Mouse (Mus musculus): ENCODE data around the gene Ifrd2. TPM values are rescaled to one million over a fixed set of nuclear protein-coding genes. Genes with fewer than 3 reads are reported as not detected.
A peak's percentile ranks its signal among the peaks of the same experiment; 100 is the strongest.

Gene Ifrd2
- polyA plus RNA-seq, 1 experiment from 2014 or later = 14.4 TPM

DNA sequence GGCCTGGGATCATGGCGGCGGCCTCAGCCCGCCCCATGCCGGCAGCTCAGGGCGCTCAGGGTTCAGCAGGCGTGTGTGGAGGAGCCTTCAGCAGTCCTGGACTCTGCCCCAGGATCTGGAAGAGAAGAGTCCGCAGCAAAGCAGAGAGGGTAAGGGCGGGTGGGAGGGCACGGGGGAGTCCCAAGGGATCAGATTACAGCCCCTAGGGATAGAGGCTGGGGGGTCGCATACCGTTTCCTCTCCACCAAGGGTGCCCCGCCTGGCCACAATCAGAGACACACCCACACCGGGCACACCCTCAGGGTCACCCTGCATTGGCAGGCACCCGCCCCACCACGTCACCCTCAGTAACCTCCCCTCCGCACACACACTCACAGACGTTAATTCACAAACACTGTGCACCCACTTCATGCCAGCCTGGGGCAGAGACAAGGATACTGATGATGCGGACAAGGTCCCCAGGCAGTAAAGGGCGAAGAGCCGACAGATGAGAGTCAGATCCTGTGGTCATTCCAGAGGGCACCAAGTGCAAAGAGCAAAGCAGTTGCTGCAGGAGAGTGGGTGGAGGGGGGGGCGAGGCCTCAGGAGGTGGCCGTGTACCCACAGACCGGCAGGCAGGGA is 17.7 kb downstream of the Ifrd2 start:
- H3K4me3 ChIP-seq (replicated peaks) = no peak overlapping the region
- no peaks in the 10 kb centered on the region for H3K27me3 ChIP-seq (replicated peaks)
- H3K4me1 ChIP-seq = peaks cover 37% of the 10 kb centered on the region
- no peak for ATAC-seq (ENCODE audit: low FRiP score)
- H3K27ac ChIP-seq (replicated peaks) = no peak overlapping the region
- no peak overlapping the region for H3K9ac ChIP-seq (replicated peaks)
- peak overlapping the region; percentile 41 for H3K4me2 ChIP-seq
- H3K36me3 ChIP-seq = no peaks in the 10 kb centered on the region
- WGBS = 38% methylated on average over 23 of the region's 23 CpGs
- H3K9me3 ChIP-seq (replicated peaks) = no peaks in the 10 kb centered on the region

GRCm38 (mm10) chr9:107606591-107606990 is 19.1 kb downstream of the Ifrd2 start:
- 22% methylated on average over 9 of the region's 9 CpGs for WGBS

GRCm38 (mm10) chr9:107607036-107607435 is 19.6 kb downstream of the Ifrd2 start:
- no peak overlapping the region for H3K27ac ChIP-seq (replicated peaks)
- no peak for ATAC-seq (ENCODE audit: low FRiP score)
- no peaks in the 10 kb centered on the region for H3K36me3 ChIP-seq
- no peaks in the 10 kb centered on the region for H3K27me3 ChIP-seq (replicated peaks)
- H3K4me1 ChIP-seq = peaks cover 42% of the 10 kb centered on the region
- H3K9me3 ChIP-seq (replicated peaks) = no peaks in the 10 kb centered on the region
- no peak overlapping the region for H3K9ac ChIP-seq (replicated peaks)
- H3K4me2 ChIP-seq = peak overlapping the region; percentile 22; the same call in 1 of the 2 replicates
- 52% methylated on average over 2 of the region's 2 CpGs for WGBS
- H3K4me3 ChIP-seq (replicated peaks) = no peak overlapping the region

More at GRCm38 (mm10) chr9:107606591-107606990, 19.1 kb downstream of the Ifrd2 start:
- Histone ChIP-seq H3K4me2 (peak overlapping the region; percentile 22; the same call in 1 of the 2 replicates), H3K36me3 (no peaks in the 10 kb centered on the region), H3K4me1 (peaks cover 41% of the 10 kb centered on the region), H3K27me3 (replicated peaks) (no peaks in the 10 kb centered on the region), H3K9me3 (replicated peaks) (no peaks in the 10 kb centered on the region), H3K27ac (replicated peaks) (no peak overlapping the region), H3K9ac (replicated peaks) (no peak overlapping the region), H3K4me3 (replicated peaks) (no peak overlapping the region)
- ATAC-seq (ENCODE audit: low FRiP score) = no peak

DNA sequence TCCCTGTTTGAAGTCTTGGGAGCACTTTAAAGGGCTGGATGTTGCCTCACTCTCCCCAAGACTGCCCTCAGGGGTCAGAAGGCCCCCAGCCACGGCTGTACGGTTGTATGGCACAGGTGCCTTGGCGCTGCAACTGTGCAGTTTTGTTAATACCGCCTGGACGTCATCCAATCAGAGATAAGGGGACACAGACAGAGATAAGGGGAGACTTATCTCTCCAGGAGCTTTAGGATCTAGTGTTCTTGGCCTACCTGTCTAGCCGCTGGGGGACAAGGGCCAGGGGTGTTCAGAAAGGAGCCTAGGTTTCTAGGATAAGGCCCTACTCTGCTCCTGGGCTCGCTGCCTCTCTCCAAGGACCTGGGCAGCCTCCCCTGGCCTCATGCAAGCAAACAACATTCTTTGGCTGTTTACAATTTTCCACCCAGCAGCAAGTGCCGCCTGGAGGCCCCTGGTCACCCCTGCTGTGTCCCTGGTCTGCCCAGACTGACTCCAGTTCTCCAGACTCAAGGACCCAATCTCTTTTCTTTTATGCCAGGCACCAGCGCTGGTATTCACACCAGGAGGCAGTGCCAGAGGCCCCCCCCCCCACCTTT is 20.3 kb downstream of the Ifrd2 start:
- Histone ChIP-seq H3K9me3 (replicated peaks) (no peaks in the 10 kb centered on the region), H3K27me3 (replicated peaks) (no peaks in the 10 kb centered on the region), H3K9ac (replicated peaks) (no peak overlapping the region), H3K4me3 (replicated peaks) (no peak overlapping the region), H3K4me1 (peaks cover 42% of the 10 kb centered on the region), H3K36me3 (no peaks in the 10 kb centered on the region), H3K27ac (replicated peaks) (no peak overlapping the region), H3K4me2 (no peak overlapping the region)
- WGBS = 61% methylated on average over 9 of the region's 9 CpGs
- no peak for ATAC-seq (ENCODE audit: low FRiP score)

DNA sequence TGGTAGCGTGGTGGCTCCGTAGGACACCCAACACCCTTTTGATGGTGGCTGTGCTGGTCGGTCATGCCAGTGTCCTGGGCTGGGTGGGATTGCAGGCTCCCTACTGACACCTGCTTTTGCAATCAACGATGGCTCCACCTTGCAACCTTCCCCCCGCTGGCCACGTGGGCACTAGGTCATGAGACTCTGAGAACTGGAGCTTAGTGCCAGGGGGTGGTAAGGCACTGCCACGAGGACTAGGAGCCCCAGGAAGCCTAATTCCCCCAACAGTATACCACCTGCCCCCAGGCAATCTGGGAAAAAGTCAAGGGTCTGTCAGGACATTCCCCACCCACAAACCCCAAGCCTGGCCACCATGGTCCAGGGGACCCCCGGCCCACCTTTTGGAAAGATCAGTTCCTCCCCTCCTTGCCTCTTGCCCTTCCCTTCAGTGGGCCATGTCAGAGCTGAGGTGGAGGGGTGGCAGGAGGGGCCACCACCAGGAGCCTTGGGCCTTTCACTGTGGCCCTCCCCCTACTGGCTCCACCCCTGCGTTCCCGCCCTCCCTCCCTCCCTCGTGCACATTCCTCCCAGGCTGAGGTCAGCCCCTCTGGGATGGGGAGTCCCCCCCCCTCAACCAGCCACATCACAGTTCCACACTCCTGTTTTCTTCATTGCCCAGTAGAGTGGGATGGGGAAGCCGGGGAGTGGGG is 21.4 kb downstream of the Ifrd2 start, which contains the start of gene Sema3b:
Gene Sema3b, minus strand, starts transcription at position 489 of the 692 bp plus-strand sequence.
- Histone ChIP-seq H3K27ac (replicated peaks) (no peak within 1 kb of the TSS), H3K4me3 (replicated peaks) (no peak within 1 kb of the TSS), H3K9me3 (replicated peaks) (no peaks in the 10 kb centered on the region), H3K4me1 (peaks cover 51% of the 10 kb centered on the region), H3K36me3 (0 out of 2 replicates have a peak, but pooled peaks cover 2% of the 10 kb centered on the region), H3K27me3 (replicated peaks) (no peaks in the 10 kb centered on the region), H3K4me2 (no peak within 1 kb of the TSS), H3K9ac (replicated peaks) (no peak within 1 kb of the TSS)
- no peak for ATAC-seq (ENCODE audit: low FRiP score)
- 42% methylated on average over 11 of the region's 12 CpGs for WGBS

GRCm38 (mm10) chr9:107609433-107609830 is 22.0 kb downstream of the Ifrd2 start:
- Histone ChIP-seq H3K4me3 (replicated peaks) (no peak overlapping the region), H3K9ac (replicated peaks) (no peak overlapping the region), H3K4me1 (peaks cover 51% of the 10 kb centered on the region), H3K27me3 (replicated peaks) (no peaks in the 10 kb centered on the region), H3K4me2 (no peak overlapping the region), H3K36me3 (0 out of 2 replicates have a peak, but pooled peaks cover 6% of the 10 kb centered on the region), H3K27ac (replicated peaks) (no peak overlapping the region), H3K9me3 (replicated peaks) (no peaks in the 10 kb centered on the region)
- ATAC-seq (ENCODE audit: low FRiP score) = no peak
- 72% methylated on average over 4 of the region's 4 CpGs for WGBS

DNA sequence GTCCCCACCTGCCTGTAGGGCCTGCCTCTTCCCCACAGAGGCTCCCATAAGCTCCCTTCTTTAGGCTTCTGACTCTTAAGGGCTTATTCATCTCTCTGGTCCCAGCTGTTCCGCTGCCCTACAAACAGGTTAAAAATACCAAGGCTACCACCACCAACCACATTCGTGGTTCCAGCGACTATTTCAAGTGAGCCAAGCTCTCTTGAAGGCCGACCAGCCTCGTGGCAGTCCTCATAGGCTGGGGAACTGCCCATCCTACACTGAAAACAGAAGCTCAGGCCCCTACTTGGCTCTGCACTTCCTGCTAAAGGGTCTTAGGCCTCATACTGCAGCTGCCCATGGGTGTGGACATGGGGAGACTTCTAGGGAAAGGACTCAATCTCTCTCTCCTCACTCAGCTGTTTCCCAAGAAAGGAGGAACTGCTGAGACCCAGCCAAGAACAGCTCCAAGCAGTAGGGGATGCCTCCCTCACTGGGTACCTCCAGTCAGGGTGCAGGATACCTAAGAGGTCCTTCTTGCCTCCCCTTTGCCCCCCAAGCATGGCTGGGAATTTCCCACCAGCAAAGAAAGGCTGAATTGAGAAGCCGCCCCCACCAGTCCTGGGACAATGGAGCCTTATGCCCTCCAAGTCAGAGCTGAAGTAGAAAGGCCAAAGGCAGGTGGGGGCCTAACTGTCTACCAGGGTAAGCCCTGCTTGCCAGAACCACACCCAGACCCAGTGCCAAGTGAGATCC is 24.2 kb downstream of the Ifrd2 start:
- H3K36me3 ChIP-seq = peaks cover 28% of the 10 kb centered on the region
- no peaks in the 10 kb centered on the region for H3K9me3 ChIP-seq (replicated peaks)
- 65% methylated on average over 6 of the region's 6 CpGs for whole genome bisulfite sequencing
- H3K4me3 ChIP-seq (replicated peaks) = peak overlapping the region; percentile 33
- peak overlapping the region; percentile 61 for H3K4me2 ChIP-seq
- H3K9ac ChIP-seq (replicated peaks) = peak overlapping the region; percentile 57
- no peaks in the 10 kb centered on the region for H3K27me3 ChIP-seq (replicated peaks)
- peak overlapping the region; percentile 97 for H3K27ac ChIP-seq (replicated peaks)
- peaks cover 49% of the 10 kb centered on the region for H3K4me1 ChIP-seq
- no peak; the same call in 1 of the 2 replicates for ATAC-seq (ENCODE audit: low FRiP score)

DNA sequence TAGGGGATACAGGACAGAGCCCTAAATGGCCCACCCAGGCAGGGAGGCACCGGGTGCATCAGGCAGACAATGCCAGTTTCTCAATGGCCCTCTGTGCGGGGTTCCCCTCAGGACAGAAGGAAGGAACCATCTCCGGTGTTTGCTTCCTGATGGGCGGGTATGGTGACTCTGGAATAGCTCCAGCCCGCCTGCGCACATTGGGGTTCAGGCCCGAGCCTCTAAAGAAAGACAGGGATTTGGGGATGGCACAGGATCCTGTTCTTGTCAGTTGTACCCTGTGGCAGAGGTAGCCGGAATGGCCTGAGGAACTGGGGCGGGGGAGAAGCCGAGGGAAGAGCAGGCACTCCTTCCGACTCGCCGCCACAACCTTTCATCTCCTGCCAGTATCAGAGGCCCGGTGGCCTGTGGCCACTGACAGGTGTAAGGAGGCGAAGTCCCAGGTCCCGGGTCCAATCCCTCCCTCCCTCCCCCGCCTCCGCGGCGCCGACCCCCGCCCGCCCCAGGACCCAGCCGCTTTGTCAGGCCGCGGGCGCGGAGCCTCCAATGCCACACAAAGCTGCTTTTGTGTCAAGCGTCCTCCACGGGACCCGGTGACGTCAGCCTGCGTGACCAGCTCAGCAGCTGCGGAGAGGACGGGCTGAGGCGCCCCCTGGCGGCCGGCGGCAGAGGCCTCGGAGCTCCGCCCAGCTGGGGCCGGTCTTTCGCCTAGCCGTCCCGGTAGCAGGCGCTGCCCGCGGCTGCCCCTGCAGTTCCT is 24.9 kb downstream of the Ifrd2 start:
- Histone ChIP-seq H3K27me3 (replicated peaks) (no peaks in the 10 kb centered on the region), H3K4me3 (replicated peaks) (peak overlapping the region; percentile 33), H3K27ac (replicated peaks) (peak overlapping the region; percentile 97), H3K9ac (replicated peaks) (peak overlapping the region; percentile 57), H3K4me1 (peaks cover 44% of the 10 kb centered on the region), H3K4me2 (peak overlapping the region; percentile 61), H3K9me3 (replicated peaks) (no peaks in the 10 kb centered on the region), H3K36me3 (peaks cover 32% of the 10 kb centered on the region)
- WGBS = under 1% methylated on average over 45 of the region's 48 CpGs
- peak; percentile 96 for ATAC-seq (ENCODE audit: low FRiP score)

- 8% methylated on average over 12 of the region's 12 CpGs for WGBS
- ATAC-seq (ENCODE audit: low FRiP score) = 0 out of 2 replicates have a peak, but pooled peaks have one; percentile 23
- Histone ChIP-seq H3K9me3 (replicated peaks) (no peaks in the 10 kb centered on the region), H3K36me3 (peaks cover 38% of the 10 kb centered on the region), H3K4me2 (peak overlapping the region; percentile 61), H3K27ac (replicated peaks) (peak overlapping the region; percentile 97), H3K9ac (replicated peaks) (peak overlapping the region; percentile 57), H3K4me3 (replicated peaks) (peak overlapping the region; percentile 33), H3K27me3 (replicated peaks) (no peaks in the 10 kb centered on the region), H3K4me1 (peaks cover 40% of the 10 kb centered on the region)
Measured at GRCm38 (mm10) chr9:107612945-107613569, 25.6 kb downstream of the Ifrd2 start.

GRCm38 (mm10) chr9:107615035-107615434 is 27.6 kb downstream of the Ifrd2 start:
- Histone ChIP-seq H3K27ac (replicated peaks) (peak overlapping the region; percentile 42; the same call in 1 of the 2 replicates), H3K4me2 (no peak overlapping the region), H3K4me1 (peaks cover 50% of the 10 kb centered on the region), H3K36me3 (peaks cover 57% of the 10 kb centered on the region), H3K9me3 (replicated peaks) (no peaks in the 10 kb centered on the region), H3K4me3 (replicated peaks) (no peak overlapping the region), H3K9ac (replicated peaks) (no peak overlapping the region), H3K27me3 (replicated peaks) (no peaks in the 10 kb centered on the region)
- 48% methylated on average over 4 of the region's 4 CpGs for WGBS
- no peak for ATAC-seq (ENCODE audit: low FRiP score)

All from neural tube, embryonic 15.5 days (tissue).